Mouse (Mus musculus): Measurements from ENCODE around the gene Galnt12. TPM values are rescaled to one million over a fixed set of nuclear protein-coding genes. Genes with fewer than 3 reads are reported as not detected.
A peak's percentile ranks its signal among the peaks of the same experiment; 100 is the strongest.

Galnt12 gene
- polyA plus RNA-seq (2014; fragmentation: Nextera tagmentation; extraction: Ambion mirVana), result 13.4 and 16.6 TPM in 2 replicates

GRCm38 (mm10) chr4:47091493-47092386 is at the start of gene Galnt12:
Gene Galnt12 (plus strand): TSS chr4:47091909.
- Histone ChIP-seq H3K4me1 (replicated peaks; ENCODE audit: control insufficient read depth, insufficient read depth, low read length) (no peaks in the 10 kb centered on the region), H3K27me3 (replicated peaks; ENCODE audit: control insufficient read depth, insufficient read depth, low read length) (peaks cover 33% of the 10 kb centered on the region), H3K4me2 (ENCODE audit: low read length) (peak within 1 kb of the TSS; percentile 81), H3K9ac (ENCODE audit: low read length) (peak within 1 kb of the TSS; percentile 45), H3K27ac (ENCODE audit: low read depth) (no peak within 1 kb of the TSS), H3K9me3 (ENCODE audit: control insufficient read depth, low read length) (no peaks in the 10 kb centered on the region), H3K4me3 (ENCODE audit: low read depth, low read length) (peak within 1 kb of the TSS; percentile 44), H3K36me3 (ENCODE audit: control insufficient read depth, insufficient read depth, low read length) (no peaks in the 10 kb centered on the region)
- DNase-seq (ENCODE audit: low spot score), result peak; percentile 76
- ATAC-seq (replicated peaks; ENCODE audit: low FRiP score, low TSS enrichment, low read depth), result peak; percentile 80
- 1% methylated on average over 57 of the region's 74 CpGs for WGBS

DNA sequence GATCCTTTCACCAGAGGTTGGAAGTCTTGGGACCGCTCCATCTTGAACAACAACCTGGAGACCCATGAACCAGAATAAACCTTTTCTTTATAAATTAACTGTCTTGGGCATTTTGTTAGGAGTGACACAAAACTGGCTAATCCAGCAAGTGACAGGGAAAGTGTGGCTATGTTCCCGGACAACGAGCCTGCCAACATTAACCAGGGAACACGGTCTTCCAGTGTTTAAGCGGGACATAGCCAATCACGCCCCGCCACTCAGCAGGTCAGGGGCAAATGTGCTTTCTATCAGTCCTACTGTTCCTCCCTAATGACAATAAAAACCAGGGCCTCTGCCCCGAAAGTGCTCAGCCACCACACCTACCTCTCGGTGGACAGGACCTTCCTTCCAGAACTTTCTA is 47.8 kb upstream of the Galnt12 start:
- no peak overlapping the region for H3K4me3 ChIP-seq (ENCODE audit: low read depth, low read length)
- H3K27ac ChIP-seq (ENCODE audit: low read depth), result no peak overlapping the region
- DNase-seq (ENCODE audit: low spot score) (no peak), ATAC-seq (replicated peaks; ENCODE audit: low FRiP score, low TSS enrichment, low read depth) (no peak)
- no peak overlapping the region for H3K4me2 ChIP-seq (ENCODE audit: low read length)
- 85% methylated on average over 9 of the region's 9 CpGs for WGBS
- no peaks in the 10 kb centered on the region for H3K4me1 ChIP-seq (replicated peaks; ENCODE audit: control insufficient read depth, insufficient read depth, low read length)
- H3K9me3 ChIP-seq (ENCODE audit: control insufficient read depth, low read length), result no peaks in the 10 kb centered on the region
- H3K27me3 ChIP-seq (replicated peaks; ENCODE audit: control insufficient read depth, insufficient read depth, low read length), result no peaks in the 10 kb centered on the region
- H3K36me3 ChIP-seq (ENCODE audit: control insufficient read depth, insufficient read depth, low read length), result 0 out of 2 replicates have a peak, but pooled peaks cover 8% of the 10 kb centered on the region
- H3K9ac ChIP-seq (ENCODE audit: low read length), result no peak overlapping the region

DNA sequence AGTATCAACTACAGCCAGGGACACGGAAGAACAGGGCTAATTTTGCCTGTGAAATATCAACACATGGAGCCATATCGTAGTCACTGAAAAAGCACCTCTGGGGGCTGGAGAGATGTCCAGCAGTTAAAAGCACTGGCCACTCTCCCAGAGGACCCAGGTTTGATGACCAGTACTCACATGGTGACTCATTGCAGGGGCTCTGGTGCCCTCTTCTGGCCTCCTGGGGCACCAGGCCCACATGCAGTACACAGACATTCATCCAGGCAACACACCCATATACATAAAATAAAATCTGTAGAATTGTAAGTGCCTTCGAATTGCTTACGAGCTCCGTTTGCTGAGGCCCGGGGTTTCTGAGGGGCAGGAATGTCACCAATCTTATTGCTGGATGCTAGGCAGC is 44.7 kb upstream of the Galnt12 start:
- Histone ChIP-seq H3K9me3 (ENCODE audit: control insufficient read depth, low read length) (no peaks in the 10 kb centered on the region), H3K27ac (ENCODE audit: low read depth) (no peak overlapping the region), H3K9ac (ENCODE audit: low read length) (no peak overlapping the region), H3K27me3 (replicated peaks; ENCODE audit: control insufficient read depth, insufficient read depth, low read length) (no peaks in the 10 kb centered on the region), H3K4me3 (ENCODE audit: low read depth, low read length) (no peak overlapping the region), H3K4me1 (replicated peaks; ENCODE audit: control insufficient read depth, insufficient read depth, low read length) (peaks cover 7% of the 10 kb centered on the region; the same call in 1 of the 2 replicates), H3K4me2 (ENCODE audit: low read length) (no peak overlapping the region), H3K36me3 (ENCODE audit: control insufficient read depth, insufficient read depth, low read length) (no peaks in the 10 kb centered on the region)
- DNase-seq (ENCODE audit: low spot score), result no peak
- ATAC-seq (replicated peaks; ENCODE audit: low FRiP score, low TSS enrichment, low read depth), result no peak
- 85% methylated on average over 6 of the region's 6 CpGs for WGBS

DNA sequence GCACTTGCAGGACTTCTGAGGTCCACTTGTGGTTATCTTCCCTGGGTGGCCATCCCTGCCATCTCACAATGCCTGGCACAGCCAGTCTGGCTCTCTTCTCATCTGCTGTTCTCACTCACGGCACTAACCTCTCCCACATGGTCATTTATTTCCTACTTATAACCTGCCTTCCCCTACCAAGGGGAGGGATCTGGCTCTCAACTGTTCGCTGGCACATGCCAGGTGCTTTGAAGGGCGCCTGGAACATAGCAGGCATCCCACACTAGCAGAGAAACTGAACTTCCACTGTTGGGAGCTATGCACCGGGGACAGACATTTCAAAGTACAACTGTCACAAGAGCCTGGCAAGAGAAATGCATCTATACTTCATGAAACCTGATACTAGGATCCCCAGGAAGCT is 43.9 kb upstream of the Galnt12 start:
- Histone ChIP-seq H3K9me3 (ENCODE audit: control insufficient read depth, low read length) (no peaks in the 10 kb centered on the region), H3K36me3 (ENCODE audit: control insufficient read depth, insufficient read depth, low read length) (no peaks in the 10 kb centered on the region), H3K9ac (ENCODE audit: low read length) (no peak overlapping the region), H3K4me1 (replicated peaks; ENCODE audit: control insufficient read depth, insufficient read depth, low read length) (peaks cover 7% of the 10 kb centered on the region; the same call in 1 of the 2 replicates), H3K27ac (ENCODE audit: low read depth) (no peak overlapping the region), H3K27me3 (replicated peaks; ENCODE audit: control insufficient read depth, insufficient read depth, low read length) (no peaks in the 10 kb centered on the region), H3K4me2 (ENCODE audit: low read length) (no peak overlapping the region), H3K4me3 (ENCODE audit: low read depth, low read length) (no peak overlapping the region)
- ATAC-seq (replicated peaks; ENCODE audit: low FRiP score, low TSS enrichment, low read depth), result no peak
- no peak for DNase-seq (ENCODE audit: low spot score)
- 71% methylated on average over 4 of the region's 4 CpGs for WGBS

GRCm38 (mm10) chr4:47049216-47049615 is 42.5 kb upstream of the Galnt12 start:
- peaks cover 7% of the 10 kb centered on the region; the same call in 1 of the 2 replicates for H3K4me1 ChIP-seq (replicated peaks; ENCODE audit: control insufficient read depth, insufficient read depth, low read length)
- no peak overlapping the region for H3K9ac ChIP-seq (ENCODE audit: low read length)
- 91% methylated on average over 16 of the region's 16 CpGs for WGBS
- H3K4me3 ChIP-seq (ENCODE audit: low read depth, low read length), result no peak overlapping the region
- no peak for ATAC-seq (replicated peaks; ENCODE audit: low FRiP score, low TSS enrichment, low read depth)
- H3K36me3 ChIP-seq (ENCODE audit: control insufficient read depth, insufficient read depth, low read length), result no peaks in the 10 kb centered on the region
- H3K9me3 ChIP-seq (ENCODE audit: control insufficient read depth, low read length), result no peaks in the 10 kb centered on the region
- H3K27ac ChIP-seq (ENCODE audit: low read depth), result no peak overlapping the region
- no peaks in the 10 kb centered on the region for H3K27me3 ChIP-seq (replicated peaks; ENCODE audit: control insufficient read depth, insufficient read depth, low read length)
- H3K4me2 ChIP-seq (ENCODE audit: low read length), result no peak overlapping the region
- DNase-seq (ENCODE audit: low spot score), result no peak

- no peak overlapping the region for H3K4me2 ChIP-seq (ENCODE audit: low read length)
- H3K27me3 ChIP-seq (replicated peaks; ENCODE audit: control insufficient read depth, insufficient read depth, low read length), result no peaks in the 10 kb centered on the region
- peak; percentile 98 for DNase-seq (ENCODE audit: low spot score)
- no peak overlapping the region for H3K27ac ChIP-seq (ENCODE audit: low read depth)
- H3K4me3 ChIP-seq (ENCODE audit: low read depth, low read length), result no peak overlapping the region
- 0% methylated on average over 1 of the region's 1 CpGs for WGBS
- no peaks in the 10 kb centered on the region for H3K36me3 ChIP-seq (ENCODE audit: control insufficient read depth, insufficient read depth, low read length)
- peak; percentile 76 for ATAC-seq (replicated peaks; ENCODE audit: low FRiP score, low TSS enrichment, low read depth)
- no peaks in the 10 kb centered on the region for H3K9me3 ChIP-seq (ENCODE audit: control insufficient read depth, low read length)
- H3K4me1 ChIP-seq (replicated peaks; ENCODE audit: control insufficient read depth, insufficient read depth, low read length), result peaks cover 7% of the 10 kb centered on the region; the same call in 1 of the 2 replicates
- H3K9ac ChIP-seq (ENCODE audit: low read length), result no peak overlapping the region
Measured at GRCm38 (mm10) chr4:47050167-47050566, 41.5 kb upstream of the Galnt12 start.

DNA sequence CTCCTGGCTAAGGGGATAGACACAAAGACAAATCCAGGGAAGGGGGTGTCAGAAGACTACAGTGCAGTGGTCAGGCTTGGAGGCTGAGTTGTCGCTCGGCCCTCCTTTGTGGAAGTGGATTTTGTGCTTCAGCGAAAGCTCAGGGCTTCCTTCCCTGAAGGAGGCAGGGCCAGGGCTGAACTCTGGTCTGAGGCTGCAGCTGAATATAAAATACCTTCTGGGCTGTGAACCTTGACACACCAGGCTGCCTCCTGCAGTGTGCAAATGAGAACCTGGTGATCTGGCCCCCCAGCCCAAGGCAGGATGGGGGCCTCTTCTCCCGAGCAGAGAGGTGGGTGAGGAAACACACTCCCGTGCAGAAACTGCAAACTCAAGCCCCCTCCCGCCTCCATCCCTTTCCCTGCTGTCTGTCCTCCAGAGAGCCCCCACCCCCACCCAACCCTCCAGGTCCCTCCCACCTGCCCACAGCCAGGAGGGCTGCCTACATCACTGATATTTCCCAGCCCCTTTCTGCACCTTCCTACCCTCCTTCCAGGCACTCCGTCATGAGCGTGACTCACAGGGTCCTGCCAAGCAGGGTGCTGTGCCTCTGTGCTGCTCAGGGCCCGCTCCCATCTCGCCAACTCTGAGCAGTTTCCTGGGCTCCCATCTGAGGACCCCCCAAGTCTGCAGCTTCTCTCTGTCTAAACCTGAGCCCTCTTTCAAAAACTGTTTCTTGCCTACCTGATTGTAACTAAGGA is 40.9 kb upstream of the Galnt12 start:
- H3K4me3 ChIP-seq (ENCODE audit: low read depth, low read length), result no peak overlapping the region
- no peaks in the 10 kb centered on the region; the same call in 1 of the 2 replicates for H3K27me3 ChIP-seq (replicated peaks; ENCODE audit: control insufficient read depth, insufficient read depth, low read length)
- ATAC-seq (replicated peaks; ENCODE audit: low FRiP score, low TSS enrichment, low read depth), result peak; percentile 59
- WGBS, result 31% methylated on average over 10 of the region's 10 CpGs
- DNase-seq (ENCODE audit: low spot score), result no peak
- H3K27ac ChIP-seq (ENCODE audit: low read depth), result no peak overlapping the region
- H3K9ac ChIP-seq (ENCODE audit: low read length), result no peak overlapping the region
- no peak overlapping the region for H3K4me2 ChIP-seq (ENCODE audit: low read length)
- no peaks in the 10 kb centered on the region for H3K9me3 ChIP-seq (ENCODE audit: control insufficient read depth, low read length)
- H3K36me3 ChIP-seq (ENCODE audit: control insufficient read depth, insufficient read depth, low read length), result no peaks in the 10 kb centered on the region
- peaks cover 7% of the 10 kb centered on the region; the same call in 1 of the 2 replicates for H3K4me1 ChIP-seq (replicated peaks; ENCODE audit: control insufficient read depth, insufficient read depth, low read length)

DNA sequence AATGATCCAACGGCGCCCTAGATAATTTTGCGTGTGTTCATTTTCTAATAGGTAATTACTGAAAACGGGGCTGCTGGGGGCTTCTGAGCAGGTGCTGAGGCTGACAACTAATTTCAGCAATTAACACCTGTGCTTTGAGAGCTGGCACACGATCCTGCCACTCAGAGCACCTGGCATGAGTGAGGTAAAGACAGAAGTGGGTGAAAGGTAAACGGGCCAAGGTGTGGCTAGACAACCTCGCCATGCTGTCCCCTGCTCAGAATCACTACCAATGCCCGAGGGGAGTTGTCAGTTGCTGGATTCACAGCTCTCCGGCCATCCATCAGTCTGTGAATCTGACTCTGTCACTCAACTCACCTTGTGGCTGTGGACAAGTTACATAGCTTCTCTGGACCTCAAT is 39.8 kb upstream of the Galnt12 start:
- DNase-seq (ENCODE audit: low spot score) (no peak), ATAC-seq (replicated peaks; ENCODE audit: low FRiP score, low TSS enrichment, low read depth) (no peak)
- WGBS, result 62% methylated on average over 9 of the region's 9 CpGs

More for the DNA sequence above, 39.8 kb upstream of the Galnt12 start:
- H3K27ac ChIP-seq (ENCODE audit: low read depth), result no peak overlapping the region
- no peaks in the 10 kb centered on the region for H3K36me3 ChIP-seq (ENCODE audit: control insufficient read depth, insufficient read depth, low read length)
- no peak overlapping the region for H3K4me2 ChIP-seq (ENCODE audit: low read length)
- no peak overlapping the region for H3K9ac ChIP-seq (ENCODE audit: low read length)
- H3K4me1 ChIP-seq (replicated peaks; ENCODE audit: control insufficient read depth, insufficient read depth, low read length), result peaks cover 7% of the 10 kb centered on the region; the same call in 1 of the 2 replicates
- no peak overlapping the region for H3K4me3 ChIP-seq (ENCODE audit: low read depth, low read length)
- H3K9me3 ChIP-seq (ENCODE audit: control insufficient read depth, low read length), result no peaks in the 10 kb centered on the region
- H3K27me3 ChIP-seq (replicated peaks; ENCODE audit: control insufficient read depth, insufficient read depth, low read length), result no peaks in the 10 kb centered on the region; the same call in 1 of the 2 replicates
